Mouse (Mus musculus): ENCODE measurements around the gene Lrrc20. TPM values are rescaled to one million over a fixed set of nuclear protein-coding genes. Genes with fewer than 3 reads are reported as not detected.

The Lrrc20 gene
- 4.9 TPM in 2 replicates for total RNA-seq (2023)

GRCm38 (mm10) chr10:61475594-61476439, at the start of gene Lrrc20:
Lrrc20 (plus strand) TSS chr10:61475801.

GRCm38 (mm10) chr10:61452645-61453044, 23.0 kb upstream of the Lrrc20 start, which contains the start of gene Eif4ebp2:
Eif4ebp2 (minus strand) TSS chr10:61452661.

Other genes starting within 250 kb of the Lrrc20 start
- 0.19 TPM in 1 of 2 replicates, not detected in the other for gene Adamts14, start 202.4 kb upstream of the Lrrc20 start, total RNA-seq (2023)
- gene Prf1, start 178.0 kb upstream of the Lrrc20 start, total RNA-seq (2023): not detected in 2 replicates
- gene Pald1, start 92.3 kb upstream of the Lrrc20 start, total RNA-seq (2023): 0.14 TPM in 1 of 2 replicates, not detected in the other
- not detected in 2 replicates for gene Nodal, start 57.8 kb upstream of the Lrrc20 start, total RNA-seq (2023)
- gene Eif4ebp2, start 23.1 kb upstream of the Lrrc20 start, total RNA-seq (2023): 119 and 138 TPM in 2 replicates
- gene Npffr1, start 119.7 kb downstream of the Lrrc20 start, total RNA-seq (2023): not detected in 2 replicates
- gene Ppa1, start 172.8 kb downstream of the Lrrc20 start, total RNA-seq (2023): 9.7 and 12.0 TPM in 2 replicates
- 153 and 167 TPM in 2 replicates for gene Sar1a, start 204.5 kb downstream of the Lrrc20 start, total RNA-seq (2023)
- 11.8 and 15.6 TPM in 2 replicates for gene Tysnd1, start 219.7 kb downstream of the Lrrc20 start, total RNA-seq (2023)
- gene Aifm2, start 239.5 kb downstream of the Lrrc20 start, total RNA-seq (2023): 12.9 and 19.9 TPM in 2 replicates